Comparison of ENCODE assay signal across 8 mouse cellular contexts in the genomic region with DNA sequence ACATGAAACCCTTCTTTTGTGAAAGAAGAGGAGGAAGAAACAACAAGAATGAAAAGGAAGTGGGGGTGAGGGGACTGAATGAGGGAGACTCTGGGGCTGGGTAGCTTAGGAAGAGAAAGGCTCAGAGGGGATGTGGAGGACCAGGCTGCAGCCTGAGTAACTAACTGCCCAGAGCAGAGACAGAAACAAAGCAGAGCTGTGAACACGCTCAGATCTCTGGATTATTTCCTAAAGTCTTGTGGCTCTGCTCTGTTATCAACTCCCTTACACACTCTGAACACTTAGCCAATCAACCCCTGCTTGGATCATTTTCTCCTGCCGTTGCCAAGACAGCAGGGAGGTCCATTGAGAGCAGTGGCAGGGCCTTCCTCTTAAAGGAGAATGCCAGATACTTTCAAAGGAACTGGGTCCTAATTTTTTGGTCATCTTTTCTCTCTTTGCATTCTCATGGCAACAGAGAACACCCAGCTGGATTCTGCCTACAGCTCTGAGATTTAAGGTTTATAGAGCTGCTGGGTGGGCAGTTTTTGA. TPM values are rescaled to one million over a fixed set of nuclear protein-coding genes. Genes with fewer than 3 reads are reported as not detected.
DNase-seq lines count a peak whose midpoint lies in the region; ATAC-seq lines count a peak whose summit lies in the region.

No protein-coding gene starts in this region.

- H3K9ac ChIP-seq in hindbrain, embryonic 14.5 days, result no peak overlapping the region
- no peak overlapping the region for H3K9ac ChIP-seq in neural tube, embryonic 15.5 days (replicated peaks)

- no peak overlapping the region for H3K4me3 ChIP-seq in hindbrain, embryonic 14.5 days (replicated peaks; ENCODE audit: low read length)
- no peak overlapping the region for H3K4me3 ChIP-seq in neural tube, embryonic 15.5 days (replicated peaks)

- H3K27me3 ChIP-seq in hindbrain, embryonic 14.5 days (ENCODE audit: control insufficient read depth, insufficient read depth, low read length), result no peaks in the 10 kb centered on the region
- no peaks in the 10 kb centered on the region for H3K27me3 ChIP-seq in neural tube, embryonic 15.5 days (replicated peaks)

- H3K36me3 ChIP-seq in hindbrain, embryonic 14.5 days (replicated peaks; ENCODE audit: control insufficient read depth, insufficient read depth), result no peaks in the 10 kb centered on the region
- H3K36me3 ChIP-seq in neural tube, embryonic 15.5 days, result no peaks in the 10 kb centered on the region

- H3K4me1 ChIP-seq in hindbrain, embryonic 14.5 days (replicated peaks; ENCODE audit: control insufficient read depth, insufficient read depth, low read length), result peaks cover 17% of the 10 kb centered on the region
- H3K4me1 ChIP-seq in neural tube, embryonic 15.5 days, result peaks cover 23% of the 10 kb centered on the region

- peak; percentile 53 for DNase-seq in gastrocnemius, adult 18-20 months (ENCODE audit: low spot score)
- DNase-seq in gastrocnemius, postnatal 4 days (ENCODE audit: low spot score in 2 of 2), result no peak
- peak; percentile 28 for DNase-seq in urinary bladder, postnatal 14 days (ENCODE audit: low spot score)
- no peak for DNase-seq in urinary bladder, adult 2 months (ENCODE audit: low spot score)
- peak; percentile 56 for DNase-seq in hindbrain, embryonic 14.5 days (ENCODE audit: low spot score)
- DNase-seq in thymus, postnatal 25 days, result no peak

- 5% methylated on average over 2 of the region's 2 CpGs for WGBS in hindbrain, embryonic 14.5 days
- 8% methylated on average over 2 of the region's 2 CpGs for WGBS in neural tube, embryonic 15.5 days

- H3K27ac ChIP-seq in hindbrain, embryonic 14.5 days, result peak overlapping the region; percentile 62
- H3K27ac ChIP-seq in neural tube, embryonic 15.5 days (replicated peaks), result peak overlapping the region; percentile 58

- H3K9me3 ChIP-seq in hindbrain, embryonic 14.5 days (ENCODE audit: control insufficient read depth, low read length), result no peaks in the 10 kb centered on the region
- H3K9me3 ChIP-seq in neural tube, embryonic 15.5 days (replicated peaks), result no peaks in the 10 kb centered on the region

- peak; percentile 67; the same call in 1 of the 2 replicates for ATAC-seq in hindbrain, embryonic 14.5 days (ENCODE audit: low FRiP score)
- ATAC-seq in neural tube, embryonic 15.5 days (ENCODE audit: low FRiP score), result peak; percentile 79
- ATAC-seq in activated CD4-positive, CD25-positive, alpha-beta regulatory T cell, adult 4 months, result no peak

- H3K4me2 ChIP-seq in hindbrain, embryonic 14.5 days (replicated peaks), result 0 out of 2 replicates have a peak overlapping the region, but pooled peaks have one; percentile 6
- peak overlapping the region; percentile 20 for H3K4me2 ChIP-seq in neural tube, embryonic 15.5 days

RNA-seq across cellular contexts. Expression of a gene that starts 5.5 kb away (rescaled TPM):
- total RNA-seq in gastrocnemius, adult 18-20 months (2021), result 10 to 100 TPM; 10.7 to 21.0 TPM
- 1 to 10 TPM in 1 of 2 experiments, under 1 TPM in 1; 0.83 to 1.8 TPM for total RNA-seq in gastrocnemius, postnatal 4 days (2021)
- 12.1 and 13.2 TPM in 2 replicates for polyA plus RNA-seq in urinary bladder, adult 2 months (2012; rRNA removed)
- polyA plus RNA-seq in hindbrain, embryonic 14.5 days (2014; fragmentation: Nextera tagmentation; extraction: Ambion mirVana), result 37.8 and 39.5 TPM in 2 replicates
- 35.7 and 44.2 TPM in 2 replicates for polyA plus RNA-seq in neural tube, embryonic 15.5 days (2015; fragmentation: Nextera tagmentation; extraction: Ambion mirVana)
- under 1 TPM; 0.28 to 0.48 TPM for polyA plus RNA-seq in activated CD4-positive, CD25-positive, alpha-beta regulatory T cell, adult 4 months (2017; shearing (Covaris generic))

RNA-seq across cellular contexts. Expression of a gene that starts 48.7 kb away (rescaled TPM):
- total RNA-seq in gastrocnemius, adult 18-20 months (2021), result 1 to 10 TPM; 3.0 to 3.9 TPM
- 1 to 10 TPM; 5.3 to 6.0 TPM for total RNA-seq in gastrocnemius, postnatal 4 days (2021)
- 4.0 and 4.5 TPM in 2 replicates for polyA plus RNA-seq in urinary bladder, adult 2 months (2012; rRNA removed)
- polyA plus RNA-seq in hindbrain, embryonic 14.5 days (2014; fragmentation: Nextera tagmentation; extraction: Ambion mirVana), result 3.7 and 5.2 TPM in 2 replicates
- 4.4 and 6.0 TPM in 2 replicates for polyA plus RNA-seq in neural tube, embryonic 15.5 days (2015; fragmentation: Nextera tagmentation; extraction: Ambion mirVana)
- polyA plus RNA-seq in activated CD4-positive, CD25-positive, alpha-beta regulatory T cell, adult 4 months (2017; shearing (Covaris generic)), result 1 to 10 TPM; 5.6 to 6.1 TPM

Comparison
In these comparisons a context has a peak if more than half of its experiments do, and no peak if none do; other contexts are left out.
1. DNase-seq: peak in gastrocnemius, adult 18-20 months (single experiment), urinary bladder, postnatal 14 days (single experiment) and hindbrain, embryonic 14.5 days (single experiment); none in gastrocnemius, postnatal 4 days (0 of 2), urinary bladder, adult 2 months (single experiment) and thymus, postnatal 25 days (single experiment).